Mouse (Mus musculus): Measurements from ENCODE around the gene Slc16a10.

DNA sequence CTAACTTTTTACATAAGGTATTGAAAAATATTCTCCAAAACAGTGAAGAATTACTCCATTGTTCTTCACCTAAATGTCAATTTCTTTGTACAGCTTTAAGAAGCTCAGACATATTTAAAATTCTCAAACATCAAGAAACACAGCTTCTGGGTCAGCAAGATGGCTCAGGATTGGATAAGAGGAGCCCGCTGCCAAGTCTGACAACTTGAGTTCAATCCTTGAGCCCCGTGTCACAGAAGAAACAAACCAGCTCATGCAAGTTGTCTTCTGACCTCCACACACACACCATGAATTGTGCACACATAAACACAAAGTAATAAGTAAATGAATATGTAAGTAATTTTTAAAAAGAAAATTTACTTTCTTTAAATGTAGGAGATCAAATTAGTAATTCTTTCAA, 50.6 kb downstream of the Slc16a10 start:
- TF ChIP-seq CTCF (IDR thresholded peaks at IDR 0.05; ENCODE audit: extremely low read depth, insufficient read length, insufficient replicate concordance, low read depth, low read length) (no peak), POLR2A (IDR thresholded peaks at IDR 0.05; ENCODE audit: low read depth, low read length) (no peak)

Data from small intestine, adult 2 months (tissue).